Mouse (Mus musculus) frontal cortex, postnatal 10 days (tissue): ENCODE results near the gene Setd7.

ENCODE experiments used
- DNase-seq, 2 experiments: peaks; one replicate each; pipeline ENCODE4 v3.0.0; 2022; ENCODE audit warnings: low spot score in 2 of 2, mixed read lengths in 1 of 2

Gene Setd7

DNA sequence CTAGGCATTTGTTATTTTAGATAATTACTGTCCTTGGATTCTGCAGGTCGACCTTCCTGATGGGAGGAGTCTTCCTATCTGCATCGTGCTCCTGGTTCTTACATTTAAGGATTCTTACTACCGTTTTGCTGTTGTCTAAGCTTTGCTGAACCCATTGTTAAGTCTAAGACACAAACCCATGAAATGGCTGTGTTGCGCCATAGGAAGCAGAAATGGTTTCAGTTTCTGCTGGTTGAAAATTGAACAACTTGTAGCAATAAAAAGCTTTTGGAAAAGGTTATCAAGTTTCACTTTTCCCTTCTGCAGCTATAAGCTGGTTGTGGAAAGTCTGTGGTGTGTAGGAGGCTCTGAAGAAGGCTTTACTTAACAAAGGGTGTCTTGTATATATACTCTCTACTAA is 85.0 kb downstream of the Setd7 start:
- no peak for DNase-seq

DNA sequence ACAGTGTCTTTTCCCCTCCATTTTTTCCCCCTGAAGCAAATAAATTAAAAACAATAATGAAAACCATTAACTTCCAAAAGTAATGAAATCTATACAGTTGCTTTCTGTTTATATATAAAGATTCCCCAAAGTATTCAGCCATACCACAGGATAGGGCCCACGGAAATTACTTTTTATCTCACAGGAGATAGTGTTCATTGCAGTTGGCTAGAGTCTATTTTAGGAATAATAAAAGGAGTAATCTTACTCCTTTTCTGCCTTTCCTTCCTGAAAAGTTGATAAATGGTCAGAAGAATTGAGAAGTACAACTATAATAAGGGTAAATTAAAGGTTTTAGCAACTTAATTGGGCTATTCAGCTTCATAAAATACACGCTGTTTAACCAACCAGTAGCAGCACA is 92.1 kb downstream of the Setd7 start:
- DNase-seq, result no peak
